Mouse (Mus musculus): Measurements from ENCODE around the gene Nipal1.

GRCm38 (mm10) chr5:72709451-72709850, 61.9 kb downstream of the Nipal1 start:
- no peak for TF ChIP-seq CTCF (conservative IDR thresholded peaks at IDR 0.05; ENCODE audit: low read length)
- no peak for TF ChIP-seq NANOG (IDR thresholded peaks at IDR 0.05; ENCODE audit: borderline replicate concordance, low read length)

Measured in E14TG2a.4 (cell line).